Mouse (Mus musculus) forebrain, postnatal 0 days (tissue): ENCODE measurements around the gene Lama5. TPM values are rescaled to one million over a fixed set of nuclear protein-coding genes. Genes with fewer than 3 reads are reported as not detected.
"Not testable (repeated sequence)": the region's sequence is repeated elsewhere in the genome, so short reads cannot be mapped to it uniquely, and the experiment has no call there.

ENCODE experiments used
- ATAC-seq: fragments of 200-750 bp; cut with Nextera tagmentation; 2 replicates; pipeline ENCODE4 v1.8.0; 2017; ENCODE audit warnings: mild to moderate bottlenecking, moderate library complexity
- DNase-seq: peaks from one replicate; pipeline ENCODE4 v3.0.0-alpha.2; 2015
- H3K27ac ChIP-seq: fragments of 300-500 bp; sonication (generic); 2 replicates; pipeline ENCODE4 v1.5.1; 2014; ENCODE audit warnings: low read depth, mild to moderate bottlenecking, antibody characterized with exemption, low read length, moderate library complexity, mixed read lengths
- H3K27me3 ChIP-seq: fragments of 300-500 bp; sonication (generic); 2 replicates; pipeline ENCODE4 v1.6.1; 2014; ENCODE audit warnings: mild to moderate bottlenecking, low read length, mixed read lengths; ENCODE audit not compliant: insufficient read depth
- H3K36me3 ChIP-seq: fragments of 300-500 bp; sonication (generic); 2 replicates; pipeline ENCODE4 v1.6.1; 2014; ENCODE audit warnings: mild to moderate bottlenecking, moderate library complexity; ENCODE audit not compliant: insufficient read depth
- H3K4me1 ChIP-seq: fragments of 300-500 bp; sonication (generic); 2 replicates; pipeline ENCODE4 v1.6.1; 2014; ENCODE audit warnings: antibody characterized with exemption; ENCODE audit not compliant: insufficient read depth
- H3K4me2 ChIP-seq: fragments of 300-500 bp; sonication (generic); 2 replicates; pipeline ENCODE4 v1.6.1; 2014; ENCODE audit warnings: low read depth, mild to moderate bottlenecking, moderate library complexity
- H3K4me3 ChIP-seq: fragments of 300-500 bp; sonication (generic); 2 replicates; pipeline ENCODE4 v1.5.1; 2014; ENCODE audit warnings: low read depth, low read length, mixed read lengths
- H3K9ac ChIP-seq: fragments of 300-500 bp; sonication (generic); 2 replicates; pipeline ENCODE4 v1.6.1; 2014; ENCODE audit warnings: mild to moderate bottlenecking
- H3K9me3 ChIP-seq: fragments of 300-500 bp; sonication (generic); 2 replicates; pipeline ENCODE4 v1.6.1; 2016; ENCODE audit warnings: low read length
- CTCF ChIP-seq: sonication (generic); IDR thresholded peaks from 2 replicates; pipeline ENCODE4 v1.5.1; 2016; ENCODE audit warnings: antibody characterized with exemption, control low read depth, low read depth
- WGBS: fragments of 180-500 bp; shearing (Covaris S2); extraction: QIAGEN DNeasy Blood & Tissue Kit; methylation state at CpG from one replicate; pipeline ENCODE4 v1.1.7; 2014; 5-methylcytosine and 5-hydroxymethylcytosine counted together
- polyA plus RNA-seq: library from polyadenylated mRNA; unstranded; fragments of >200 nt; fragmentation: Nextera tagmentation; extraction: Ambion mirVana; gene quantifications from 2 replicates; pipeline ENCODE4 v1.2.1, GENCODE M21; 2015
- total RNA-seq: library from RNA; depleted of rRNA; stranded (reverse); fragments of >200 nt; gene quantifications from 2 replicates; pipeline ENCODE4 v1.2.3, GENCODE M21; 2014

The Lama5 gene
- total and polyA plus RNA-seq, 2 experiments from 2014 or later: 1.4 to 8.9 TPM

DNA sequence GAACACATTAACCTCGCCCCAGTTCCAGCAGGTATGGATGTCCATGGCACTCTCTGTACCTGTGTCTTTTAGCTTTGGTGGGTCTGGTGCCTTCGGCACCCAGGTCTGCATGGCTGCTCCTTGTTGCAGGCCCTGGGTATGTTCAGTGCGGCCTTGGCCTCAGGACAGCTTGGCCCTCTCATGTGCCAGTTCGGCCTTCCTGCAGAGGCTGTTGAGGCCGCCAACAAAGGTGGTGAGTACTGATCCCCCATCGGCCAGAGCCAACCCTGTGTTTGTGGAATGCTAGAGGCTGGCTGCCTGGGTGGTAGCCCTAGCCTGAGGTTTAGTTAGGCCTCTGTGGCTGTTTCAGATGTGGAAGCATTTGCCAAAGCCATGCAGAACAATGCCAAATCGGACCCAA, 49.9 kb downstream of the Lama5 start:
- Histone ChIP-seq H3K9me3 (no peaks in the 10 kb centered on the region), H3K36me3 (peaks cover 52% of the 10 kb centered on the region), H3K9ac (no peak overlapping the region), H3K4me1 (peaks cover 17% of the 10 kb centered on the region), H3K4me2 (no peak overlapping the region), H3K27ac (no peak overlapping the region), H3K4me3 (no peak overlapping the region), H3K27me3 (no peaks in the 10 kb centered on the region)
- ATAC-seq (no peak), DNase-seq (no peak)
- 93% methylated on average over 7 of the region's 7 CpGs for WGBS
- no peak for TF ChIP-seq CTCF

DNA sequence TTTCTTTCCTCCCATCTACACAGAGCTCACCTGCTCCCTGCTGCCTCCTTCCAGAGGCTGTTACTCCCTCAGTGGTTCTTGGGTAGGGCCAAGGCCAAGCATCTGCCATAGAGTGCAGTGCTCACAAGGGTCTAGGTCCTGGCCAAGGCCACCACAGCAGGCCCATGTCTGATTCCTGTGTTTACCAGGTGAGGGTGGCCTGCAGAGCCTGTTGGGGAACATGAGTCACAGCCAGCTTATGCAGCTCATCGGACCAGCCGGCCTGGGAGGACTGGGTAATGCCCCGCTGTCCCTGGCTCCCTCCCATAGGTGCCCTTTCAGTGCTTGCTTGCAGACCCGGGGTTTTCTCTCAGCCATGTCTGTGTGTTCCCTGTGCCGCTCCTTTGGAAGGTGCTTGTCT, 51.5 kb downstream of the Lama5 start:
- TF ChIP-seq CTCF: no peak
- WGBS: 98% methylated on average over 5 of the region's 5 CpGs
- Histone ChIP-seq H3K4me3 (no peak overlapping the region), H3K27ac (no peak overlapping the region), H3K9ac (no peak overlapping the region), H3K4me2 (no peak overlapping the region), H3K9me3 (no peaks in the 10 kb centered on the region), H3K4me1 (peaks cover 25% of the 10 kb centered on the region), H3K36me3 (peaks cover 52% of the 10 kb centered on the region), H3K27me3 (no peaks in the 10 kb centered on the region)
- ATAC-seq (no peak), DNase-seq (no peak)

DNA sequence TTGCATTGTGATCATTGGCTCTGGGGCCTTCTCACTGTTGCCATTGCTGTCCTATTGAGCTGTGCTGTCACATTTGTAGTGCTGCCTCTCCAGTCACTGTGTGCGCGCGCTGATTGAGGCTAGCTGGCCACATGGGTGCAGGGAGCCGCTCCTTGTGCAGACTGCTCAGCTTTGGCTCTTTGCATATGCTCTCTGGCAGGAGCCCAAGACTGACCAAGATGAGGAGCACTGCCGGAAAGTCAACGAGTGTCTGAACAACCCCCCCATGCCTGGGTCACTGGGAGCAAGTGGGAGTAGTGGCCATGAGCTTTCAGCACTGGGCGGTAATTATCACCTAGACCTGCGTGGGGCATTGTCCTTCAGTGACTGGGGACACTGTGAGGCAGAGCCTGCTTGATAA, 51.9 kb downstream of the Lama5 start:
- H3K9me3 ChIP-seq, DNase-seq, H3K4me2 ChIP-seq, H3K27ac ChIP-seq, H3K9ac ChIP-seq, H3K27me3 ChIP-seq, H3K4me3 ChIP-seq, ATAC-seq: not testable (repeated sequence)
- H3K36me3 ChIP-seq: peaks cover 52% of the 10 kb centered on the region
- 91% methylated on average over 8 of the region's 8 CpGs for WGBS
- H3K4me1 ChIP-seq: peaks cover 25% of the 10 kb centered on the region

GRCm38 (mm10) chr2:180173163-180173562, 52.5 kb downstream of the Lama5 start:
- peaks cover 25% of the 10 kb centered on the region for H3K4me1 ChIP-seq
- ATAC-seq (no peak), DNase-seq (no peak)
- H3K27ac ChIP-seq: no peak overlapping the region
- H3K4me2 ChIP-seq: peak overlapping the region; percentile 92; the same call in 1 of the 2 replicates
- no peak overlapping the region for H3K4me3 ChIP-seq
- WGBS: 78% methylated on average over 4 of the region's 4 CpGs
- no peak overlapping the region for H3K9ac ChIP-seq
- no peaks in the 10 kb centered on the region for H3K27me3 ChIP-seq
- H3K36me3 ChIP-seq: peaks cover 50% of the 10 kb centered on the region
- peak; percentile 56 for TF ChIP-seq CTCF
- H3K9me3 ChIP-seq: no peaks in the 10 kb centered on the region

DNA sequence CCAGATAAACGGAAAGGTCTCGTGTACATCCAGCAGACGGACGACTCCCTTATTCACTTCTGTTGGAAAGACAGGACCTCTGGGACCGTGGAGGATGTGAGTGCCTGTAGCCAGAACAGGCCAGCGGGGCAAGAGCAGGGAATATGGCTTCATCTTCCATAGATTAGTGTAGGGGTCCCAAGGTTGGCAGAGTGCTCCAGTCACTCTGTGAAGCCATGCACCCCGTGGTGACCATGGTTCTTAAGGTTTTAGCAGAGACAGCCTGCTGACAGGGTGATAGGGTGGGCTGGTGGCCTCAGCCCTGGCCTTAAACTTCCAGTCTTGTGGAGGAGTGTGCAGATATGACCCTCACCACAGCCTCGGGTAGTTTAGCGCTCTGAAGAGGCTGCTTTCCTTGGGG, 53.5 kb downstream of the Lama5 start:
- Histone ChIP-seq H3K4me1 (peaks cover 25% of the 10 kb centered on the region), H3K9ac (peak overlapping the region; percentile 90), H3K4me2 (peak overlapping the region; percentile 92), H3K9me3 (no peaks in the 10 kb centered on the region), H3K27ac (peak overlapping the region; percentile 57; the same call in 1 of the 2 replicates), H3K36me3 (peaks cover 40% of the 10 kb centered on the region), H3K27me3 (no peaks in the 10 kb centered on the region), H3K4me3 (peak overlapping the region; percentile 98)
- no peak for TF ChIP-seq CTCF
- peak; percentile 8 for DNase-seq
- 5% methylated on average over 7 of the region's 9 CpGs for WGBS
- no peak for ATAC-seq

GRCm38 (mm10) chr2:180171522-180172070, 54.1 kb downstream of the Lama5 start:
- Histone ChIP-seq H3K27me3 (no peaks in the 10 kb centered on the region), H3K4me2 (peak overlapping the region; percentile 92), H3K36me3 (peaks cover 34% of the 10 kb centered on the region), H3K4me1 (peaks cover 25% of the 10 kb centered on the region), H3K9ac (peak overlapping the region; percentile 90), H3K27ac (peak overlapping the region; percentile 91), H3K9me3 (no peaks in the 10 kb centered on the region), H3K4me3 (peak overlapping the region; percentile 98)
- 2% methylated on average over 76 of the region's 80 CpGs for WGBS
- DNase-seq (no peak), ATAC-seq (peak; percentile 63)
- TF ChIP-seq CTCF: no peak

DNA sequence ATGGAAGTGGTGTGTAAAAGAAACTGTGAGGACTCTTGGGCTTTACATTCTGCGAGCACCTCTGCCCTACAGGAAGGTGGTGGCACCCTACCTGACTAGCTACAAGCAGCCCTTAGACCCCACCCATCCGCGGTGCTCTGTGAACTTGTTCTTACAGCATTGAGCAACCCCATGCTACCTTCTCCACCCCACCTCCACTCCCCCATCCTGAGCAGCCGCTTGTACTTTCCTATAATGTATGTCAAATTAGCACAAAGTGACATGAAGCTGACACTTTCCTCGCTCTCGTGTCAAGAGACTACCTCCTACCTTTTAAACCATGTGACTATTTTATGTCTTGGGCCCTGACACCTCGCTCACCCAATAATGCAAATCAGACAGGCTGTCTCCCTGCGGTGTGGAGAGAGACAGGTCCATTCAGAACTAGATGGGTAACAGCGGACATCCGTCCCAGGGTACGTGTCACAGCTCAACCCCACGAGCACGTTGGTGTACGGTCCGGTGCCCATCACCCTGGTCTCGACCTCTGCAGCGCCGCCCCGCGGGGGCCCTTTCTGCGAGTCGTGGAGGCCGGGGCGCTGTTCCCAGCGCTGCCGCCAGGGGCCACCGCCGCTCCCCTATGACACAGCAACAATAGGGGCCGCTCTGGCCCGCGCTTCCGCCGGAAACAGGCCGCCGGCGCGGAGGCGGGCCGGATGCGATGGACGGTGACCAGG, 54.7 kb downstream of the Lama5 start, which contains the start of gene Adrm1:
TSS of gene Adrm1 (plus strand) at position 680 of the 716 bp plus-strand sequence.
- Histone ChIP-seq H3K9ac (peak within 1 kb of the TSS; percentile 90), H3K36me3 (peaks cover 29% of the 10 kb centered on the region), H3K9me3 (no peaks in the 10 kb centered on the region), H3K27ac (peak within 1 kb of the TSS; percentile 91), H3K4me3 (peak within 1 kb of the TSS; percentile 98), H3K27me3 (no peaks in the 10 kb centered on the region), H3K4me1 (peaks cover 25% of the 10 kb centered on the region), H3K4me2 (peak within 1 kb of the TSS; percentile 92)
- DNase-seq: peak; percentile 99
- peak; percentile 99 for TF ChIP-seq CTCF
- 4% methylated on average over 41 of the region's 41 CpGs for WGBS
- peak; percentile 98 for ATAC-seq
